Mouse (Mus musculus) lung, postnatal 0 days (tissue): ENCODE data around the gene Slc2a13. TPM values are rescaled to one million over a fixed set of nuclear protein-coding genes. Genes with fewer than 3 reads are reported as not detected.

Experiments used
- ATAC-seq: fragments of 200-750 bp; cut with Nextera tagmentation; 2 replicates; pipeline ENCODE4 v1.8.0; 2017; ENCODE audit warnings: moderate library complexity
- DNase-seq: peaks from one replicate; pipeline ENCODE4 v3.0.0-alpha.2; 2016; ENCODE audit warnings: low spot score
- H3K27ac ChIP-seq: fragments of 300-500 bp; sonication (generic); 2 replicates; pipeline ENCODE4 v1.5.1; 2014; ENCODE audit warnings: antibody characterized with exemption, mild to moderate bottlenecking, low read length, mixed read lengths
- H3K27me3 ChIP-seq: fragments of 300-500 bp; sonication (generic); replicated peaks from 2 replicates; pipeline ENCODE4 v1.6.1; 2014; ENCODE audit warnings: low read length, mixed read lengths; ENCODE audit not compliant: insufficient read depth
- H3K36me3 ChIP-seq: fragments of 300-500 bp; sonication (generic); 2 replicates; pipeline ENCODE4 v1.6.1; 2014; ENCODE audit warnings: low read length, mixed read lengths; ENCODE audit not compliant: insufficient read depth
- H3K4me1 ChIP-seq: fragments of 300-500 bp; sonication (generic); 2 replicates; pipeline ENCODE4 v1.6.1; 2014; ENCODE audit warnings: antibody characterized with exemption, low read depth, low read length, mixed read lengths; ENCODE audit not compliant: insufficient read depth
- H3K4me2 ChIP-seq: fragments of 300-500 bp; sonication (generic); replicated peaks from 2 replicates; pipeline ENCODE4 v1.6.1; 2014; ENCODE audit warnings: low read depth, mild to moderate bottlenecking, low read length, moderate library complexity, mixed read lengths
- H3K4me3 ChIP-seq: fragments of 300-500 bp; sonication (generic); 2 replicates; pipeline ENCODE4 v1.5.1; 2014; ENCODE audit warnings: low read depth, low read length
- H3K9ac ChIP-seq: fragments of 300-500 bp; sonication (generic); replicated peaks from 2 replicates; pipeline ENCODE4 v1.6.1; 2014; ENCODE audit warnings: low read depth, mild to moderate bottlenecking
- H3K9me3 ChIP-seq: fragments of 300-500 bp; sonication (generic); 2 replicates; pipeline ENCODE4 v1.6.1; 2016; ENCODE audit warnings: low read length, mixed read lengths
- CTCF ChIP-seq: IDR thresholded peaks from 2 replicates; pipeline ENCODE4 v1.5.1; 2016; ENCODE audit warnings: antibody characterized with exemption, mild to moderate bottlenecking
- EP300 ChIP-seq: IDR thresholded peaks from 2 replicates; pipeline ENCODE4 v1.6.1; 2016; ENCODE audit warnings: antibody characterized with exemption, mild to moderate bottlenecking, control low read depth
- WGBS: fragments of 180-500 bp; shearing (Covaris S2); extraction: QIAGEN DNeasy Blood & Tissue Kit; methylation state at CpG from one replicate; pipeline ENCODE4 v1.1.7; 2014; 5-methylcytosine and 5-hydroxymethylcytosine counted together
- polyA plus RNA-seq: library from polyadenylated mRNA; unstranded; fragments of >200 nt; fragmentation: Nextera tagmentation; extraction: Ambion mirVana; gene quantifications from 2 replicates; pipeline ENCODE4 v1.2.1, GENCODE M21; 2015

Gene Slc2a13
- polyA plus RNA-seq, 1 experiment from 2014 or later, result 1.1 TPM

GRCm38 (mm10) chr15:91526876-91527275, 46.2 kb downstream of the Slc2a13 start:
- DNase-seq (no peak), ATAC-seq (no peak)
- Histone ChIP-seq H3K4me3 (no peak overlapping the region), H3K27me3 (no peaks in the 10 kb centered on the region), H3K9ac (no peak overlapping the region), H3K36me3 (no peaks in the 10 kb centered on the region), H3K27ac (no peak overlapping the region), H3K4me1 (no peaks in the 10 kb centered on the region), H3K9me3 (no peaks in the 10 kb centered on the region), H3K4me2 (no peak overlapping the region)
- WGBS, result 47% methylated on average over 2 of the region's 2 CpGs
- TF ChIP-seq CTCF (no peak), EP300 (no peak)

GRCm38 (mm10) chr15:91526166-91526565, 46.9 kb downstream of the Slc2a13 start:
- H3K36me3 ChIP-seq, result no peaks in the 10 kb centered on the region
- H3K4me3 ChIP-seq, result no peak overlapping the region
- no peak overlapping the region for H3K9ac ChIP-seq
- no peak overlapping the region for H3K27ac ChIP-seq
- no peaks in the 10 kb centered on the region for H3K9me3 ChIP-seq
- H3K27me3 ChIP-seq, result no peaks in the 10 kb centered on the region
- H3K4me1 ChIP-seq, result no peaks in the 10 kb centered on the region
- TF ChIP-seq EP300, result no peak
- TF ChIP-seq CTCF, result no peak
- no peak for DNase-seq
- no peak overlapping the region for H3K4me2 ChIP-seq
- 84% methylated on average over 3 of the region's 3 CpGs for WGBS
- no peak for ATAC-seq

GRCm38 (mm10) chr15:91524451-91524850, 48.6 kb downstream of the Slc2a13 start:
- ATAC-seq, result no peak
- 77% methylated on average over 10 of the region's 10 CpGs for WGBS
- H3K27me3 ChIP-seq, result no peaks in the 10 kb centered on the region

GRCm38 (mm10) chr15:91503291-91503690, 69.8 kb downstream of the Slc2a13 start:
- Histone ChIP-seq H3K9ac (no peak overlapping the region), H3K4me3 (no peak overlapping the region), H3K27ac (no peak overlapping the region), H3K36me3 (no peaks in the 10 kb centered on the region), H3K9me3 (no peaks in the 10 kb centered on the region), H3K4me1 (no peaks in the 10 kb centered on the region), H3K4me2 (no peak overlapping the region), H3K27me3 (no peaks in the 10 kb centered on the region)
- 79% methylated on average over 6 of the region's 6 CpGs for WGBS
- no peak for DNase-seq
- ATAC-seq, result no peak
- TF ChIP-seq EP300, result no peak
- TF ChIP-seq CTCF, result no peak

More at GRCm38 (mm10) chr15:91524451-91524850, 48.6 kb downstream of the Slc2a13 start:
- DNase-seq, result no peak
- Histone ChIP-seq H3K9ac (no peak overlapping the region), H3K4me2 (no peak overlapping the region), H3K9me3 (no peaks in the 10 kb centered on the region), H3K4me3 (no peak overlapping the region), H3K36me3 (no peaks in the 10 kb centered on the region), H3K27ac (no peak overlapping the region), H3K4me1 (no peaks in the 10 kb centered on the region)
- no peak for TF ChIP-seq CTCF
- no peak for TF ChIP-seq EP300

- Histone ChIP-seq H3K36me3 (no peaks in the 10 kb centered on the region), H3K4me3 (no peak overlapping the region), H3K4me2 (no peak overlapping the region), H3K9ac (no peak overlapping the region), H3K9me3 (no peaks in the 10 kb centered on the region), H3K4me1 (no peaks in the 10 kb centered on the region), H3K27me3 (no peaks in the 10 kb centered on the region), H3K27ac (no peak overlapping the region)
- ATAC-seq (no peak), DNase-seq (peak; percentile 9)
- 27% methylated on average over 1 of the region's 1 CpGs for WGBS
- no peak for TF ChIP-seq EP300
- no peak for TF ChIP-seq CTCF
These were observed 70.4 kb downstream of the Slc2a13 start for GRCm38 (mm10) chr15:91502661-91503060.

GRCm38 (mm10) chr15:91502235-91502634, 70.8 kb downstream of the Slc2a13 start:
- Histone ChIP-seq H3K9ac (no peak overlapping the region), H3K27ac (no peak overlapping the region), H3K4me3 (no peak overlapping the region), H3K27me3 (no peaks in the 10 kb centered on the region), H3K4me2 (no peak overlapping the region), H3K4me1 (no peaks in the 10 kb centered on the region), H3K9me3 (no peaks in the 10 kb centered on the region), H3K36me3 (no peaks in the 10 kb centered on the region)
- no peak for ATAC-seq
- 56% methylated on average over 9 of the region's 9 CpGs for WGBS
- no peak for DNase-seq
- TF ChIP-seq EP300 (no peak), CTCF (no peak)

DNA sequence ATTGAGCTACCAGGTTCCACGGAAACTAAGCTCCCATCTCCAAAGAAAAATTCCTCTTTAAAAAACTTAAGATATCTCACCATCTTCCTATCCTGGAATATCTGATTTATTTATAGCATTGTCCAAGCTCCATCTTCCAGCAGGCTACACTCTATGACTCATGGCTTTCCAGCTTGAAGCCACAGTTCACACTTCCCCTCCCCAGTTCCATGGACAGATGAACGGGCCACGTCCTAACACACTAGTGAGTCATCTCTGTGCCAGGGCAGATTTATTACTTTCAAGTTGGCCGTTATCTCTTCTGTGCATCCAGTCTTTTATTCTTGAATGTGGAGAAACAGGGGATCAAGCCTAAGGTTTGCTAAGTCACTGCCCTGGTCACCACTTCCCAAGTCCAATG, 78.0 kb downstream of the Slc2a13 start:
- Histone ChIP-seq H3K27ac (no peak overlapping the region), H3K4me2 (no peak overlapping the region), H3K9me3 (no peaks in the 10 kb centered on the region), H3K36me3 (no peaks in the 10 kb centered on the region), H3K9ac (no peak overlapping the region), H3K27me3 (no peaks in the 10 kb centered on the region), H3K4me3 (no peak overlapping the region), H3K4me1 (no peaks in the 10 kb centered on the region)
- peak; percentile 81 for ATAC-seq
- peak; percentile 53 for DNase-seq
- WGBS, result 58% methylated on average over 4 of the region's 4 CpGs
- TF ChIP-seq EP300 (no peak), CTCF (no peak)
